Mouse (Mus musculus): ENCODE results near the gene Vmn2r73. TPM values are rescaled to one million over a fixed set of nuclear protein-coding genes. Genes with fewer than 3 reads are reported as not detected.
"Not testable (repeated sequence)": the region's sequence is repeated elsewhere in the genome, so short reads cannot be mapped to it uniquely, and the experiment has no call there.

Vmn2r73 gene
- not detected in 2 replicates for polyA plus RNA-seq (2014; fragmentation: Nextera tagmentation; extraction: Ambion mirVana)

GRCm38 (mm10) chr7:85876166-85876565, at the start of gene Vmn2r73:
Gene Vmn2r73 (minus strand): TSS chr7:85876266.
- WGBS = 90% methylated on average over 1 of the region's 1 CpGs
- H3K27me3 ChIP-seq (ENCODE audit: control insufficient read depth, insufficient read depth, low read length) = no peaks in the 10 kb centered on the region
- no peaks in the 10 kb centered on the region for H3K36me3 ChIP-seq (replicated peaks; ENCODE audit: control insufficient read depth, insufficient read depth)
- H3K4me2 ChIP-seq (replicated peaks) = no peak within 1 kb of the TSS
- no peaks in the 10 kb centered on the region for H3K4me1 ChIP-seq (replicated peaks; ENCODE audit: control insufficient read depth, insufficient read depth, low read length)
- H3K4me3 ChIP-seq (replicated peaks; ENCODE audit: low read length) = no peak within 1 kb of the TSS
- no peak for ATAC-seq (ENCODE audit: low FRiP score)
- H3K27ac ChIP-seq = no peak within 1 kb of the TSS
- H3K9me3 ChIP-seq (ENCODE audit: control insufficient read depth, low read length) = no peaks in the 10 kb centered on the region; the same call in 1 of the 2 replicates
- DNase-seq (ENCODE audit: low spot score) = no peak
- no peak within 1 kb of the TSS for H3K9ac ChIP-seq

GRCm38 (mm10) chr7:85840090-85840948, 35.7 kb downstream of the Vmn2r73 start:
- ATAC-seq (ENCODE audit: low FRiP score) (no peak), DNase-seq (ENCODE audit: low spot score) (no peak)
- no peaks in the 10 kb centered on the region for H3K4me1 ChIP-seq (replicated peaks; ENCODE audit: control insufficient read depth, insufficient read depth, low read length)
- no peak overlapping the region for H3K4me2 ChIP-seq (replicated peaks)
- WGBS = 23% methylated on average over 2 of the region's 2 CpGs
- H3K36me3 ChIP-seq (replicated peaks; ENCODE audit: control insufficient read depth, insufficient read depth) = no peaks in the 10 kb centered on the region
- no peak overlapping the region for H3K4me3 ChIP-seq (replicated peaks; ENCODE audit: low read length)
- no peaks in the 10 kb centered on the region for H3K27me3 ChIP-seq (ENCODE audit: control insufficient read depth, insufficient read depth, low read length)
- H3K27ac ChIP-seq = no peak overlapping the region
- no peak overlapping the region for H3K9ac ChIP-seq
- H3K9me3 ChIP-seq (ENCODE audit: control insufficient read depth, low read length) = no peaks in the 10 kb centered on the region

GRCm38 (mm10) chr7:85818092-85818491, 58.0 kb downstream of the Vmn2r73 start:
- H3K4me1 ChIP-seq (replicated peaks; ENCODE audit: control insufficient read depth, insufficient read depth, low read length) = not testable (repeated sequence)

More at GRCm38 (mm10) chr7:85818092-85818491, 58.0 kb downstream of the Vmn2r73 start:
- H3K27ac ChIP-seq; ATAC-seq (ENCODE audit: low FRiP score); H3K4me3 ChIP-seq (replicated peaks; ENCODE audit: low read length); H3K4me2 ChIP-seq (replicated peaks); H3K27me3 ChIP-seq (ENCODE audit: control insufficient read depth, insufficient read depth, low read length); H3K9ac ChIP-seq; H3K36me3 ChIP-seq (replicated peaks; ENCODE audit: control insufficient read depth, insufficient read depth); H3K9me3 ChIP-seq (ENCODE audit: control insufficient read depth, low read length): not testable (repeated sequence)
- WGBS = 15% methylated on average over 6 of the region's 6 CpGs
- DNase-seq (ENCODE audit: low spot score) = peak; percentile 64

Other genes starting within 250 kb of the Vmn2r73 start
- gene Vmn2r72, start 121.2 kb downstream of the Vmn2r73 start, polyA plus RNA-seq (2014; fragmentation: Nextera tagmentation; extraction: Ambion mirVana) = not detected in 2 replicates
- not detected in 2 replicates for gene Vmn2r74, start 85.4 kb upstream of the Vmn2r73 start, polyA plus RNA-seq (2014; fragmentation: Nextera tagmentation; extraction: Ambion mirVana)

All from hindbrain, embryonic 14.5 days (tissue).